Mouse (Mus musculus) E14TG2a.4 (cell line): ENCODE measurements at regions not wholly inside any gene's neighbourhood (a gene's known extent, or its start where the extent isn't known, plus 50 kb on each side); places are given as distances from the start of the nearest gene placed in this dataset.

ENCODE experiments used
- CTCF ChIP-seq: conservative IDR thresholded peaks from 2 replicates; pipeline ENCODE4 v1.5.1; 2014; ENCODE audit warnings: low read length
- NANOG ChIP-seq: IDR thresholded peaks from 2 replicates; pipeline ENCODE4 v1.6.1; 2014; ENCODE audit warnings: borderline replicate concordance, low read length, mixed read lengths
- POU5F1 ChIP-seq: IDR thresholded peaks from 2 replicates; pipeline ENCODE4 v1.6.1; 2014; ENCODE audit warnings: low read length, borderline replicate concordance

DNA sequence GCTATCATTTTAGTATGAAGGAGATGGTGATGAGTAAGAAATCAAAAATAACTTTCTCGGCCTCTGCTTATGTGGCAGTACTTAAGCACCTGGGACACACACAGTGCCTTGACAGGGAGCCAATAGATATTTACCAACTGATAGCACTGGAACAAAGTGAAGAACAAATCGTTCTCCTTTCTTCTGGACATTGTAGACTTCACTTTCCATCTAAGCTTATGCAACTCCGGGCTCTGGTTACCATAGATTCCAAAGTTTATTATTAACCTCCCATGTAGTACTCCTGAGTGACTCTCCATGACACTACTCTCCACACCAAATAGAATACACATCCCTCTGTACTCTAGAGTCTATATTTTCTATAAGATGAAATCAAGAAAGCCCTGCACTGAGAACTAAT, 110.9 kb upstream of the Ccdc85a start:
- TF ChIP-seq CTCF (no peak), NANOG (no peak), POU5F1 (no peak)
